Mouse (Mus musculus) spleen, adult 2 months (tissue): ENCODE results near the gene Dlg5. TPM values are rescaled to one million over a fixed set of nuclear protein-coding genes. Genes with fewer than 3 reads are reported as not detected.

Source experiments
- DNase-seq, 2 experiments: peaks; one replicate each; pipeline versions ENCODE4 v3.0.0 to v3.0.0-alpha.2; 2012 to 2021; ENCODE audit warnings: low spot score in 2 of 2, low read depth in 1 of 2
- H3K27ac ChIP-seq: fragments of 200-500 bp; 2 replicates; pipeline ENCODE4 v1.5.1; 2012; ENCODE audit warnings: low read length, inconsistent platforms; ENCODE audit not compliant: insufficient read depth
- H3K27me3 ChIP-seq: fragments of 200-500 bp; 2 replicates; pipeline ENCODE4 v1.6.1; 2012; ENCODE audit warnings: mild to moderate bottlenecking, moderate library complexity, low read length, inconsistent platforms; ENCODE audit not compliant: control insufficient read depth, insufficient read depth
- H3K36me3 ChIP-seq: fragments of 200-500 bp; 2 replicates; pipeline ENCODE4 v1.6.1; 2012; ENCODE audit warnings: mild to moderate bottlenecking, low read length, inconsistent platforms; ENCODE audit not compliant: control insufficient read depth, insufficient read depth
- H3K4me1 ChIP-seq: fragments of 200-500 bp; 2 replicates; pipeline ENCODE4 v1.6.1; 2011; ENCODE audit warnings: inconsistent platforms; ENCODE audit not compliant: control insufficient read depth, insufficient read depth, insufficient read length
- H3K4me3 ChIP-seq: fragments of 200-500 bp; 2 replicates; pipeline ENCODE4 v1.5.1; 2011; ENCODE audit warnings: mild to moderate bottlenecking, inconsistent platforms; ENCODE audit not compliant: insufficient read depth, insufficient read length; ENCODE audit errors: extremely low read depth
- CTCF ChIP-seq: fragments of 200-500 bp; IDR thresholded peaks from 2 replicates; pipeline ENCODE4 v1.5.1; 2011; ENCODE audit warnings: mild to moderate bottlenecking, inconsistent platforms; ENCODE audit not compliant: insufficient read depth, insufficient read length, insufficient replicate concordance; ENCODE audit errors: extremely low read depth
- POLR2A ChIP-seq: fragments of 200-500 bp; IDR thresholded peaks from 2 replicates; pipeline ENCODE4 v1.6.1; 2011; ENCODE audit warnings: low read depth, low read length, inconsistent platforms
- WGBS: fragments of 180-500 bp; shearing (Covaris S2); methylation state at CpG from one replicate; pipeline ENCODE4 v1.1.7; 2018; 5-methylcytosine and 5-hydroxymethylcytosine counted together
- polyA plus RNA-seq: library from polyadenylated mRNA; depleted of rRNA; stranded (reverse); fragments of >200 nt; gene quantifications from 2 replicates; pipeline ENCODE4 v1.2.3, GENCODE M21; 2012

The Dlg5 gene
- polyA plus RNA-seq, 1 experiment: 6.5 TPM

DNA sequence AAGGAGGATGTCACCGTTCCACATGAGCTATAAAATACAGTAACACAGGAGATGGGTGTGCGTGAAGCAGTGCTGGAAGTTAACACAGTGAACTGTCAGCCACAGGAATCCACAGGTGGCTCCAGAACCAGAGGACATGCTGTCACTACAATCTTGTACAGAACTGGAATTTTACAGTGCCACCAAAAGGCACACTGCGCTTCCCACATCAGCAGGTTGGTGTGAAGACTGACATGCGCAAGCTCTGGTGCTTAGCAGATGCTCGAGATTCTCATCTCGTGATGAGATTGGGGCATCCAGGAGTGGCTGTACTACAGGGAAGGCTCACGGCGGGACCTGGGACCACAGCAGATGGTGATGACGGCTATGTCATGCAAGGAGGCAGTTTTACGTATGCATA is 82.9 kb downstream of the Dlg5 start:
- 92% methylated on average over 10 of the region's 10 CpGs for WGBS
- DNase-seq: no peak

DNA sequence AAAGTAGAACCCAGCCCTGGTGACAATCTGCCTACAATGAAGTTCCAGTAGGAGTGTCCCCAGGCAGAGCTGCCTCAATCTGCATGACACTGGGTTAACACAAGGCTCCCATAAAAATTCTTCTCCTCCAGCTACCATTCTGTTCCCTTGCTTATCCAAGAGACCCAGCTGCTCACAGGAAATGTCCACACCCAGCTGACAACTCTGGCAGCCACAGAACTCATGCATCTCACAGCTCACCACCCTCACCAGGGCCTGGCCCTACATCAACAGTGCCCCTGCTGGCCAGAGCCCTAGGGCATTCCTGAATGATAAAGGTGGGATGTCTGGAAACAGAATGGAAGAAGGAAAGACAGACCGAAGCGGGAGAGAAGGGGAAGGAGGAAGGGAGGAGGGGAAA is 96.8 kb downstream of the Dlg5 start:
- WGBS: 82% methylated on average over 2 of the region's 2 CpGs
- H3K36me3 ChIP-seq: no peaks in the 10 kb centered on the region
- H3K27me3 ChIP-seq: no peaks in the 10 kb centered on the region

More for the DNA sequence above, 82.9 kb downstream of the Dlg5 start:
- TF ChIP-seq CTCF: no peak
- TF ChIP-seq POLR2A: no peak
- Histone ChIP-seq H3K27ac (no peak overlapping the region), H3K4me1 (no peaks in the 10 kb centered on the region), H3K4me3 (no peak overlapping the region), H3K27me3 (no peaks in the 10 kb centered on the region), H3K36me3 (no peaks in the 10 kb centered on the region)

DNA sequence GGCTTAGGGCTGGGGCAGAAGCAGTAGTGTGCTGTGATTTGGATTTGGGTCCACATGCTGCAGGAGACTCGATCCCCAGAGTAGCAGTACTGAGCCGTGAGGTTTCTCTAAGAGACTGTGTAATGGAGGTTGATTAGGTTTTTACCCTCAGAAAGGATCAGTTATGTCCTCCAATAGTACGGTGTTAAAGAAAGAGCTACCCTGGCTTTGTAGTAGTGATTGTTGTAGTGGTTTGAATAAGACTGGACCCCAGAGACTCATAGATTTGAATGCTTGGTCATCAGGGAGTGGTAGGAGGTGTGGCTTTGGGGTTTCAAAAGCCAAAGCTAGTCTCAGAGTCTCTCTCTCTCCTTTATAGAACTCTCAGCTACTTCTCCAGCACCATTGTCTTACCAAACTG is 100.9 kb downstream of the Dlg5 start:
- no peak overlapping the region for H3K4me3 ChIP-seq
- H3K27ac ChIP-seq: no peak overlapping the region
- no peak for DNase-seq
- H3K36me3 ChIP-seq: no peaks in the 10 kb centered on the region
- 86% methylated on average over 3 of the region's 3 CpGs for WGBS
- TF ChIP-seq CTCF (no peak), POLR2A (no peak)
- no peaks in the 10 kb centered on the region for H3K27me3 ChIP-seq
- no peaks in the 10 kb centered on the region for H3K4me1 ChIP-seq

More for the DNA sequence above, 96.8 kb downstream of the Dlg5 start:
- Histone ChIP-seq H3K27ac (no peak overlapping the region), H3K4me3 (no peak overlapping the region), H3K4me1 (no peaks in the 10 kb centered on the region)
- TF ChIP-seq CTCF (no peak), POLR2A (no peak)
- no peak for DNase-seq

DNA sequence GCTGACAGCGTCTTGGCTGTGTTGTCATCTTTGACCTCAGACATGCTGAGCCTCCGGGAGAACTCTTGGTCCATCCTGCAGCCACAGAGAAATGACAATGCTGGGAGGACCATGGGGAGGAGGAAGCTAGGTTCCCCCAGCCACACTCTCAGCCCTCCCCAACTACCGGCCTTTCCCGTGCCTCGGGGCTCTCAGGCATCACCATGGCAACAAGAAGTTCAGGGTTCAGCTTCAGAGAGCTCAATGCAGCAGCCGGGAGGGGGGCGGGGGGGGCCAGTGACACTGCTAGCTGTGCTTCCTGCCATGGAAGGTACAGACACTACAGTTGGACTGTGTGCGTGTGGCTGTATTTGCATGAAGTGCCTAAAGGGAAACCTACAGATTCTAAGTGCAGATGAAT is 101.3 kb downstream of the Dlg5 start:
- WGBS: 66% methylated on average over 8 of the region's 8 CpGs
- H3K36me3 ChIP-seq: no peaks in the 10 kb centered on the region
- TF ChIP-seq CTCF (no peak), POLR2A (no peak)
- no peak overlapping the region for H3K27ac ChIP-seq
- no peak overlapping the region for H3K4me3 ChIP-seq
- DNase-seq: no peak
- no peaks in the 10 kb centered on the region for H3K27me3 ChIP-seq
- H3K4me1 ChIP-seq: no peaks in the 10 kb centered on the region

DNA sequence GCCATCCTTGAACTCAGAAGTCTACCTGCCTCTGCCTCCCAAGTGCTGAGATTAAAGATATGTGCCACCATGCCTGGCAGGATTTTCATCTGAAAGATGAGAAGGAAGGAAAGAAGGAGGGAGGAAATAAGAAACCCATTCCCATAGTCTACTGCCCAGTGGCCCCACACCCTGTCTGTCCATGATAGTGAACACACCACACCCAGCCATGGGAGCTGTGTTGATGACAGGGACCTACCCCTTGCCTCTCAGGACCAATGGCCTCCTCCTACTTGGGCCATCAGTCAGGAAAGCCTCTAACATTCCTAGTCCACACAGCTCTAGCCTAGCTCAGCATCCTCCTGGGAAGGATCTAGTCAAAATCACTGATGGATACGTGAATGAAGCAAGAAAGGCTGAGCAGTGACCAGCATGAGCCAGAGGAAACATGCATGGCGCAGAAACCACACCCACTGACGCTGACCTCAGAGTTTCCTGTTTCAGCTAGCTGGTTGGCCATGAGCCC is 102.7 kb downstream of the Dlg5 start:
- no peak overlapping the region for H3K4me3 ChIP-seq
- H3K27me3 ChIP-seq: no peaks in the 10 kb centered on the region
- 76% methylated on average over 3 of the region's 3 CpGs for WGBS
- no peaks in the 10 kb centered on the region for H3K36me3 ChIP-seq
- TF ChIP-seq POLR2A (no peak), CTCF (no peak)
- H3K27ac ChIP-seq: no peak overlapping the region
- no peak for DNase-seq
- no peaks in the 10 kb centered on the region for H3K4me1 ChIP-seq

DNA sequence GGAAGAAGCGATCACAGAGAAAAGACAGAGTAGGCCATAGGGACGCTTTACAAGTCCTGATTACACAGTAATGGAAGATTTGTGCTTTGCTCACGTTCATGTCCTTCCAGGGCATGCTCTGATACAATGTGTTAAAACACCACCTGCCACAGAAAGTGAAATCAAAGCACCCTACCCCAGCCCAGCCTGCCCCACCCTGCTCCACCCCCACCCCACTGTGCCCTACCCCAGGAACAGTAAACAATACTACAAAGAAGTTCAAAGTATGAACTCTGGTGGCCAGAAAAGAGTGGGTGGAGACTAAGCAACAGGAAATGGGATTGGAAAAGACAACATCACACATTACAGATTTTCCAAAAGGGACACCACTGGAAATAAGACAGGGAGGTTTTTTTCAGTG is 104.0 kb downstream of the Dlg5 start:
- no peak overlapping the region for H3K27ac ChIP-seq

DNA sequence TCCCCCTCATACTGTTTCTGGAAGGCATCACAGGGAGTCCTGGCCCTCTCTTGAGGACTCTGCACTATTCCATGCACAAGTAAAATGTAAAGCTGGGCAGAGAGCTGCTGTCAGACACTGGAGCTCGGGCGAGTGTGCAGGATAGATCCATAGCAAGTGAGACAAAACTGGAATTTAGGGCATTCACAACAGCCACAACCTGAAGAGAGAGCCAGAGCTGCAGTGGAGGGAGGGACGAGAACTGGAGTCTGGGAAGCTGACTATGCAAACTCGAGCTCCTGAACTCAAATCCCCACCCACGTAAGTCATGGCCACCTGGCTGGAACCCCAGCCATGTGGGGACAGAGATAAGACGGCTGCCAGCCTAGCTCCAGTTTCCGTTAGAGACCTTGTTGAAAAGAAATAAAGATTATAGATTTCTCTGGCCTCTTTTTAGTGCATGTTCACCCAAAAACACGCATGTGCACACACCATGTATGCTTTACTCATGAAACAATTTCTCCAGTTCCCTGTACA is 105.4 kb downstream of the Dlg5 start:
- 68% methylated on average over 8 of the region's 8 CpGs for WGBS
- Histone ChIP-seq H3K4me1 (no peaks in the 10 kb centered on the region), H3K27ac (no peak overlapping the region), H3K36me3 (no peaks in the 10 kb centered on the region), H3K27me3 (no peaks in the 10 kb centered on the region), H3K4me3 (no peak overlapping the region)
- no peak for TF ChIP-seq POLR2A
- no peak for TF ChIP-seq CTCF
- DNase-seq: no peak

More for the DNA sequence above, 104.0 kb downstream of the Dlg5 start:
- H3K4me3 ChIP-seq: no peak overlapping the region
- WGBS: 86% methylated on average over 3 of the region's 3 CpGs
- no peak for TF ChIP-seq CTCF
- no peak for TF ChIP-seq POLR2A
- no peak for DNase-seq
- no peaks in the 10 kb centered on the region for H3K36me3 ChIP-seq
- no peaks in the 10 kb centered on the region for H3K27me3 ChIP-seq
- H3K4me1 ChIP-seq: no peaks in the 10 kb centered on the region

DNA sequence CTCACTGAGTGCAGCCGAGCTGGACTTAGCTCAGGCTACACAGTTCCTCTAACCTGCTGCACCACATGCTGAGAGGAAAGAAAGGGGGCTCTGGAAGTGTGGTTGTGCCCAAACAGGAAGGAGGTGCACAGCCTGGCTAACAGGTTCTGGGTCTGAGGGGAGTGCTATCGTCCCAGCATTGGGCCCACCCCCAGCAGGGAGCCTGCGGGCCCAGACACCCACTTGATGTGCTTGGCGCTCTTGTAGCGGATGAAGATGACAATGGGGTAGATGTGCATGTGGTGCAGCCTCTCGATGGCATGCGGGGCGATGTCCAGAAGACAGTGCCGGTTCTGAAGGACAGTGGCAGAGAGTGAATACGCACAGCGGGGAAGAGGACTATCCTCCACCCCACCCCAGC is 108.8 kb downstream of the Dlg5 start:
- 81% methylated on average over 11 of the region's 11 CpGs for WGBS
- no peak overlapping the region for H3K4me3 ChIP-seq
- H3K27ac ChIP-seq: no peak overlapping the region

More for the DNA sequence above, 108.8 kb downstream of the Dlg5 start:
- DNase-seq: no peak
- no peaks in the 10 kb centered on the region for H3K4me1 ChIP-seq
- no peak for TF ChIP-seq CTCF
- no peak for TF ChIP-seq POLR2A
- no peaks in the 10 kb centered on the region for H3K27me3 ChIP-seq
- H3K36me3 ChIP-seq: no peaks in the 10 kb centered on the region
